Mouse (Mus musculus): ENCODE results near the gene Wdr24.

DNA sequence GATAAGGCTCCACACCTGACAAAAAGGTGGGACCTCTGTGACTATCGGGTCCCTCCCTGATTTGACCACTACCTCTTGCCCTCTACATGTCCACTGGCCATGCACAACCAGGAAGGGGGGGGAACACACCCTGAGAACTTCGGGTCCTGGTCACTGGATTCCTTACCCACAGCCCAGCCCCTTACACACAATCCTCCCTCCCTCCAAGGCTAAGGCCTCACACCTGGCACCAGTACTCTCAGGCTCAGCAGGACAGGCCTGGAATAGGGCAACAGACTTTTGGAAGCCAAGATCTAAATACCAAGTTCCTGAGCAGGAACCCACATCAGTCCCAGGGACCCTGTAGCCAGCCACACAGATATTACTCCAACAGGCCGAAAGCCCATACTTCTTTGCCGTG lies 15.5 kb downstream of the Wdr24 start:
- no peak for TF ChIP-seq GATA1 (IDR thresholded peaks at IDR 0.05; ENCODE audit: borderline replicate concordance, low read length)
- no peak for TF ChIP-seq FLI1 (IDR thresholded peaks at IDR 0.05; ENCODE audit: low read length)
